Mouse (Mus musculus): Measurements from ENCODE around the gene Camta1.

The Camta1 gene

GRCm38 (mm10) chr4:151425133-151425532, 436.5 kb downstream of the Camta1 start:
- DNase-seq, result no peak

- DNase-seq, result no peak
These were observed 438.8 kb downstream of the Camta1 start for GRCm38 (mm10) chr4:151422922-151423321.

GRCm38 (mm10) chr4:151422361-151422760, 439.3 kb downstream of the Camta1 start:
- no peak for DNase-seq

DNA sequence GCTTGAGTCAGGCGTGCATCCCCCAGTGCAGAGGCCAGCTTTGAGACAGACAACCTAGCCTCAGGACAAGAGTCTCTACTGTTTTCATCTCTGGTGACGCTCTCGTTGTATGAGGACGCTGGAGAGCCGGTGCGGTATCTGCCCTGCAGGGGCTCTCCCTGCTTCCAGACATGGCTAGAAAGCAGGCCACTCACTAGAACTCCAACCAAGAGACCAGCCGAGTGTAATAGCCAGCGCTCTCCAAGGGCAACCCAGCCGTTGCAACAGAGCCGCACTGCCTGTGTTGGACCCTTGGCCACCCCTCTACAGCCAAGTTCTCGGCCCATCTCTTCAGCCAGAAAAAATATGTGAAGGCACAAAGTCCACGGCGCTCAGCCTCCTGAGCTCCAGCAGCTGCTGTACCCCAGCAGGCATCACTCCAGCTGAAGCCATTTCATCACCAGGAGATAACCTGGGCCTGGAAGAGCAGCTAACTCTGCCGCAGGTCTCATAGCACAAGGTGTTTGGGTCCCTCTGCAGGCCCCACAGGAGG, 443.3 kb downstream of the Camta1 start:
- DNase-seq, result no peak

DNA sequence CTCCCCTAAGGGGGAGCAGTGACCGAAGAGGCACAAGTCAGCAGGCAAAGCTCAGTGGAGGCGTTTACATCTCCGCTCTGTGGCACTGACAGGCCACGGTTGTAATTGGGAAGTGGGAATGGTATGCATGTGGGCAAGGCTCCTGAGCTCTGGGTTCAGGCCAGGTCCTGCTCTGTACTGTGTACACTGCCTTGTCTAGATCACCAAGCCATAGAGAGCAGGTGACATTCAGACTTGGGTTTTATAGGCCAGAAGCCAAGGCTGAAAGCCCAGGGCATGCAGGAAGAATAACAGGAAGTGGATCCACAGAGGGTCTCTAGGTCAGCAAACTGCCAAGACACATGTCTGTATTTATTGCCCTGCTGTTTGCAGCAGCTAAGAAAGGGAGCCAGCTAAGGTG, 445.9 kb downstream of the Camta1 start:
- DNase-seq, result no peak

GRCm38 (mm10) chr4:151415376-151415775, 446.3 kb downstream of the Camta1 start:
- DNase-seq, result no peak

DNA sequence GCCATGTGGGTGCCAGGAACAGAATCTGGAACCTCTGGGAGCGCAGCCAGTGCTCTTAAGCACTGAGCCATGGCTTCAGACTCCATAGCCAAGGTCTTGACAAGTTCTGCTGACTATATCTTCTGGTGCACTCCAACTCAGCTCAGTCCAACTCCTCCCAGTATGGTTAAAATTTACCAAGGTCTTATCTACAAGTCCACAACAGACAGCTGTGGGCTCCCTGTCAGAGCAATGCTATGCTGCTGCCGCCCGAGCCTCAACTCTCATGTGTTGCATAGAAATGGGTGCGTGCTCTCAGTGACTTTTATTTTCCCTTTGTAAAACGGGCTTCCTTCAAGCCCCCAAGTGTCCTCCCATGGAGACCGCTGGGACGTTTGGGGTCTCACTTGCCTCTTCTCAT, 446.7 kb downstream of the Camta1 start:
- no peak for DNase-seq

GRCm38 (mm10) chr4:151411641-151412061, 450.0 kb downstream of the Camta1 start:
- peak; percentile 18 to 41 for DNase-seq

GRCm38 (mm10) chr4:151411016-151411415, 450.7 kb downstream of the Camta1 start:
- DNase-seq, result no peak

DNA sequence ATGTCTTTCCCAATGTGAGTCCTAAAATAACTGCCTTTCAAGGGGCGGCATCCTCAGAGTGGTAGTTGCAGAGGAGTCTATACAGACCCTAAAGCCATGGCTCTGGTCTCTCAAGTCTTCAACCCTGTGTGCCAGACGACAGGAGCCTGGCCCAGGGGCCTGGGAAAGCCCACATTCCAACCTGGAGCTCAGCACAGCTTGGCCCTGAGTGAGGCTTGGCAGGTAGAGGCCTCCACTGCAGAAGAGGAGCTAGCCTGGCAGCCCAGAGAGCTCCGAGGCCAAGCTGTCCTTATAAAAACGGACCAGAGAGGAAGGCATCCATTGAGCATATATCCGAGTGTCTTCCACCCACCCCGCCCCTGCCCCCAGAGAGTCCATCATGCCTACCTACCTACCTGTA, 452.4 kb downstream of the Camta1 start:
- DNase-seq, result no peak

DNA sequence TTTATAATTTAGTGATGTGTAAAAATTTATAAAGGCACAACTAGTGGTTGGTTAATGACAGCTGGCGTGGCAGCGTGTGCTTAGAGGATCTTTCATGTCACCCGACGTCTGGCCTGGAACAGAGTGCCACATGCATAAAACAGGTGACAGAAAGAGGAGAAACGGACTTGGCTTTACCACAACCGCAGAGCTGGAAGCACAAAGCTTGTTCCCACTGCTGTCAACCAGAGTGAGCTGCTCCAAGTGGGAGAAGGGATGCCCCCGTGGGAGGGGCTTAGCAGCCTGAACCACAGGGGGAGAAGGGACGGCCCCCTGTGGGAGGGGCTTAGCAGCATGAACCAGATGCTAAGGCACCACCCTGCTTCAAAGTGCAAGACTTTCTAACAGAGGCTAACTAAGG, 452.9 kb downstream of the Camta1 start:
- DNase-seq, result peak in 1 of 2 experiments; percentile 41

- DNase-seq, result no peak
These were observed 453.4 kb downstream of the Camta1 start for GRCm38 (mm10) chr4:151408246-151408645.

- DNase-seq, result no peak
These were observed 454.5 kb downstream of the Camta1 start for GRCm38 (mm10) chr4:151407129-151407528.

DNA sequence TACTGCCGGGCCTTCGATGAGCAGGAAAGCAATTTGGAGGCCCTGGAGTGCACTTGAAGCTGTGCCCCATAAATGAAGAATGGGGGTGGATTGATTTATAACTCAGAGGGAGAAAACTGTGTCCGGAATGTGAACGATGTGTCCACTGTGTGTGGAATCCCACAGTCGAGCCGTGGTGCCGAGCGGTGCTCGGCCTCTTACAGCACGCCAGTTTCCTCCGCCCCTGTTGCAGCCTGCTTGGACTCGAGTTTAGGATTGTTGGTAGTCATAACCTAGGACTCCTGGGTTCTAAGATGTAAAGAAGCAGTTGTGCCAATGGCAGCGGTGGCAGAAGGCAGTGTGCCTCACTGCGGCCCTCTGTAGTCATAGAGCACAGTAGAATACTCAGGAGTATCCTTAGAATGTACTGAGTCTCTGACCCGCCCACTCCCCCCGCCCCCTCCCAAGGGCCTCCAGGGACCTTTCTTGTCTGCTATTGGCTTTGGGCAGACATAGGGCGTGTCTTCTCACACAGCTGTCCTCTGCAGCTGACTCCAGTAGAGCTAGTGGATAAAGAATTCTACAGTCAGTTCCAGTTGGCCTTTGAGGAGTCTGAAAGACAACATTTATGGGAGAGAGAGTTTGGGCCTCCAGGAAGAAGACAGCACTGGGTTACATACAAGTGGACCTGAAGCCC, 457.0 kb downstream of the Camta1 start:
- DNase-seq, result peak; percentile 49 to 63

GRCm38 (mm10) chr4:151401685-151402397, 459.8 kb downstream of the Camta1 start:
- peak; percentile 46 to 48 for DNase-seq

DNA sequence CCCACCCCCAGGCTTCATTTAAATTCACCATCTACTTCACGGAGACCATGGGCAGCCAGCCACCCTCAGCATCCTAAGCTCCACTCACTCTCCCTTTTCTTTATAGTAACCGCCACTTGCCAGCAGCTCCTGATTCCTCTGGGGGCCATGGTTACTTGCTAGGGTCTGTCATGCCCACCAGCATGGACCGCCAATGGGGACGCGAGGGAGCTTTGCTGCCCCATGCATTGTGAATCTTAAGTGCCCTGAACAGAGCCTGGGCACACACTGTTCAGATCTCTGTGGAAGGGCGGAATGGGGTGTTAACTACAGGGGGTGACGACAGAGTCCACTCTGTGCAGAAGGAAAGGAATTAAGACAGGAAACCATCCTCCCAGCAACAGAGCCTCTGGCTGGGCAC, 465.1 kb downstream of the Camta1 start:
- DNase-seq, result no peak

DNA sequence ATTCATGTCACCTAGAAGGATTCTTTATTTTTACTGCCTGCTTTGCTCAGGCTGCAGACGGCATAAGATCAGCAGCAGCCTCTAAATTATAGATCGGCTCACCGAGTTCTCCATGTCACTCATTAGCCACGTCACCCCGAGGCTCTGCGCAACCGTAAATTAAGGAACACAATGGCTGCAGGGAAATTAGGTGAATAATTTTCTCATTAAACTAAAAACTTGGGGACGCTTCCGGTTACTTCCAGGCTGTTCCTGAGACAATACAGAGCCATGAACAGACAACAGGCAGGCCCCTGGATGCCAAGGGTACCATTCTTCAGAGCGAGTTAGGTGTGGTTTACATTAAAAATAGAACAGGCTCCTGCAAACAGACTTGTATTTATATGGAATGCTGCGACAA, 472.3 kb downstream of the Camta1 start:
- no peak for DNase-seq

DNA sequence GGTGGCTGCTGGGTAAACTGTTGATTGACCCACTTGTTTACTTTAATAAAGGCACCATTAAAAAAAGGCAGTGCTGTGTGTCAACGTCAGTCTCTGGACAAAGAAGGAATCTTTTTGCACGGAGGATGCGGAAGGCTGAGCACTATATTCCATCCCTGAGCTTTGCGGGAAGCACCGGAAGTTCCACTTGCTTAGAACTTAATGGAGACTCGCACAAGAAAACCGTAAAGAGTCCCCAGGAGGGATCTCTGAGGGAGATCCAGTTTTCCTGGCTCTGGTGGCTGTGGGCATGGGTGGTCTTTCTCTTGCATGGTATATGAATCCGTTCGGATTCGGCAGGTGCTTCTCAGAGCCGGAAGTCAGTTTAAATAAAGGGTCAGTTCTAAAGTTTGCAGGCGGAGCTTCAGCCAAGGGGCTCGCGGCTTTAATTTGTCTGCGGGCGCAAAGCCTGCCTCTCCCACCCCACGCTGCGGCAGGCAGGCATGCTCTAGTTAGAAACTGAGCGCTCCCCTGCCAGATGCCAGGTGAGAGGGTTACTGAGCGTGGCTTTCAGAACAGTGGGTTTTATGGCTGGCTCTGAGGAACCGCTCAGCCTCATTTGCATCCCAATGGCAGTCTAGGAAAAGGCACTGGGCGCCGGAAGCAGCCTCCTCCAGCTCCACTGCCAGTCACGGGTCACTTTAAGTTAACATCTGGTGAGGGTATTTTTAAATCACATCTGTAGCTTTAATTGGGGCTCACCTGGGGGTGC, 474.8 kb downstream of the Camta1 start:
- peak; percentile 57 to 72 for DNase-seq

GRCm38 (mm10) chr4:151385985-151386700, 475.5 kb downstream of the Camta1 start:
- peak in 1 of 2 experiments; percentile 36 for DNase-seq

DNA sequence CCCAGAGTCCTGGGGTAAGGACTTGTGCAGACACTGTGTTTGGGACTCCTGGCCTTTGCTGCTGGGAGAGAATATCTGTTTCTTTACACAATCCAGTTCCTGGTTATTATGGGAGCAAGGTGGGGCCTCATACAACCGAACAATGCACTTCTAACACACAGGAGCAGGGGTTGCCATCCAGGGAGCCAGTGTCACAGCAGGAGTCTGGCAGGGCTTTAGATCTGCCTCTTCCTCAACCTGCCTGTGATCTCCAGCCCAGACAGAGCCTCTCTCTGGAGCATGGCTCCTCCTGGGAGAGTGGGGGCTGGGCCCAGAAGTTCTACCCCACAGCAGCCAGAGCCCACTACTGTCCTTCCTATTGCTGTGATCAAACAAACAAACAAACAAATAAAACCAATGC, 483.9 kb downstream of the Camta1 start:
- DNase-seq, result no peak

DNA sequence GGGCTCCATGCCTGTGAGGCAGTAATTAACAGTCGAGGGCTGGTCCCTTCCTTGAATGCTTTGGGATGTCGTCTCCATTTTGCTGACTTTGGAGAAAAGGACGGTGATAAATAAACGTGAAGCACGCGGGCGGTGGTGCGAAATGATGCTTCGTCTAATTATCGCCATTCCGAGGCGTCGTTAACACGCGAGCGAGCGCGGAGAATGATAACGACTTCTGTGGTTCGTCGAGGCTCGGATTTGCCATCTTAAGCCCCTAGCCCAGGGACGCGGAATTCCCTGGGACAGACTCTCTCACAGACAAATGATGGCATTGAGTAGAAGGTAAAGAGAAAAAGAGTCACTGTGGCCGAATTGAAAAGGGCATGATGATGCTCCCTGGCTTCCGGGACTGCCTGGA, 485.4 kb downstream of the Camta1 start:
- no peak for DNase-seq

GRCm38 (mm10) chr4:151372855-151373566, 488.7 kb downstream of the Camta1 start:
- DNase-seq, result no peak

Measured in kidney, postnatal 4 days (tissue).